Mouse (Mus musculus) intestine, embryonic 16.5 days (tissue): ENCODE data around the gene Hoxb7. TPM values are rescaled to one million over a fixed set of nuclear protein-coding genes. Genes with fewer than 3 reads are reported as not detected.
A peak's percentile ranks its signal among the peaks of the same experiment; 100 is the strongest.

Experiments
- ATAC-seq: fragments of 200-750 bp; cut with Nextera tagmentation; 2 replicates; pipeline ENCODE4 v1.8.0; 2017; ENCODE audit warnings: moderate TSS enrichment, moderate library complexity
- H3K27ac ChIP-seq: fragments of 300-500 bp; sonication (generic); 2 replicates; pipeline ENCODE4 v1.5.1; 2014; ENCODE audit warnings: mild to moderate bottlenecking, low read length
- H3K27me3 ChIP-seq: fragments of 300-500 bp; sonication (generic); replicated peaks from 2 replicates; pipeline ENCODE4 v1.6.1; 2014; ENCODE audit warnings: low read length, control low read depth, mixed read lengths; ENCODE audit not compliant: control insufficient read depth, insufficient read depth
- H3K36me3 ChIP-seq: fragments of 300-500 bp; sonication (generic); 2 replicates; pipeline ENCODE4 v1.6.1; 2014; ENCODE audit warnings: low read length, control low read depth; ENCODE audit not compliant: control insufficient read depth, insufficient read depth
- H3K4me1 ChIP-seq: fragments of 300-500 bp; sonication (generic); 2 replicates; pipeline ENCODE4 v1.6.1; 2014; ENCODE audit warnings: low read length, control low read depth, mixed read lengths; ENCODE audit not compliant: control insufficient read depth, insufficient read depth
- H3K4me2 ChIP-seq: fragments of 300-500 bp; sonication (generic); 2 replicates; pipeline ENCODE4 v1.6.1; 2014; ENCODE audit warnings: low read depth, low read length, control low read depth
- H3K4me3 ChIP-seq: fragments of 300-500 bp; sonication (generic); 2 replicates; pipeline ENCODE4 v1.5.1; 2014; ENCODE audit warnings: mild to moderate bottlenecking, low read length
- H3K9ac ChIP-seq: fragments of 300-500 bp; sonication (generic); 2 replicates; pipeline ENCODE4 v1.6.1; 2014; ENCODE audit warnings: low read depth, low read length
- H3K9me3 ChIP-seq: fragments of 300-500 bp; sonication (generic); 2 replicates; pipeline ENCODE4 v1.6.1; 2016; ENCODE audit warnings: low read length, control low read depth; ENCODE audit not compliant: control insufficient read depth
- WGBS: fragments of 180-500 bp; shearing (Covaris S2); extraction: QIAGEN DNeasy Blood & Tissue Kit; methylation state at CpG from one replicate; pipeline ENCODE4 v1.1.7; 2014; 5-methylcytosine and 5-hydroxymethylcytosine counted together
- polyA plus RNA-seq: library from polyadenylated mRNA; unstranded; fragments of >200 nt; fragmentation: Nextera tagmentation; extraction: Ambion mirVana; gene quantifications from 2 replicates; pipeline ENCODE4 v1.2.1, GENCODE M21; 2015

Gene Hoxb7
- polyA plus RNA-seq, 1 experiment from 2014 or later = 10.0 TPM

GRCm38 (mm10) chr11:96290705-96291355, 4.4 kb downstream of the Hoxb7 start:
- H3K9me3 ChIP-seq = no peaks in the 10 kb centered on the region
- H3K4me1 ChIP-seq = peaks cover 15% of the 10 kb centered on the region
- WGBS = 33% methylated on average over 17 of the region's 17 CpGs
- H3K36me3 ChIP-seq = no peaks in the 10 kb centered on the region
- H3K4me3 ChIP-seq = no peak overlapping the region
- no peak overlapping the region for H3K9ac ChIP-seq
- no peak overlapping the region for H3K4me2 ChIP-seq
- ATAC-seq = no peak
- peaks cover 37% of the 10 kb centered on the region for H3K27me3 ChIP-seq
- H3K27ac ChIP-seq = no peak overlapping the region; the same call in 1 of the 2 replicates

- Histone ChIP-seq H3K27ac (peak within 1 kb of the TSS; percentile 89), H3K4me2 (peak within 1 kb of the TSS; percentile 65), H3K4me3 (peak within 1 kb of the TSS; percentile 58), H3K4me1 (peaks cover 16% of the 10 kb centered on the region), H3K9me3 (no peaks in the 10 kb centered on the region), H3K36me3 (no peaks in the 10 kb centered on the region), H3K9ac (peak within 1 kb of the TSS; percentile 81), H3K27me3 (peaks cover 39% of the 10 kb centered on the region)
- peak; percentile 24; the same call in 1 of the 2 replicates for ATAC-seq
- WGBS = 9% methylated on average over 22 of the region's 22 CpGs
Observed at GRCm38 (mm10) chr11:96291681-96292564, 5.5 kb downstream of the Hoxb7 start, which contains the start of gene Hoxb6. Gene Hoxb6, plus strand, starts transcription at chr11:96292476.

- Histone ChIP-seq H3K9me3 (no peaks in the 10 kb centered on the region), H3K27me3 (peaks cover 42% of the 10 kb centered on the region), H3K4me2 (peak overlapping the region; percentile 65), H3K9ac (peak overlapping the region; percentile 81), H3K4me1 (peaks cover 19% of the 10 kb centered on the region), H3K36me3 (no peaks in the 10 kb centered on the region), H3K27ac (peak overlapping the region; percentile 74), H3K4me3 (peak overlapping the region; percentile 58)
- 10% methylated on average over 12 of the region's 12 CpGs for WGBS
- no peak for ATAC-seq
Observed at GRCm38 (mm10) chr11:96292565-96293301, 6.3 kb downstream of the Hoxb7 start.

- Histone ChIP-seq H3K9me3 (no peaks in the 10 kb centered on the region), H3K4me3 (peak overlapping the region; percentile 58), H3K27me3 (peaks cover 42% of the 10 kb centered on the region), H3K36me3 (no peaks in the 10 kb centered on the region), H3K4me2 (peak overlapping the region; percentile 65), H3K4me1 (peaks cover 20% of the 10 kb centered on the region), H3K9ac (peak overlapping the region; percentile 81), H3K27ac (peak overlapping the region; percentile 74)
- WGBS = 7% methylated on average over 22 of the region's 22 CpGs
- ATAC-seq = no peak
Observed at GRCm38 (mm10) chr11:96293302-96293921, 7.0 kb downstream of the Hoxb7 start.

GRCm38 (mm10) chr11:96294245-96295091, 8.0 kb downstream of the Hoxb7 start:
- WGBS = 2% methylated on average over 32 of the region's 32 CpGs
- Histone ChIP-seq H3K27me3 (peaks cover 46% of the 10 kb centered on the region), H3K36me3 (no peaks in the 10 kb centered on the region), H3K4me3 (peak overlapping the region; percentile 58), H3K27ac (no peak overlapping the region), H3K4me2 (peak overlapping the region; percentile 65), H3K4me1 (peaks cover 20% of the 10 kb centered on the region), H3K9me3 (no peaks in the 10 kb centered on the region), H3K9ac (peak overlapping the region; percentile 81)
- ATAC-seq = peak; percentile 43; the same call in 1 of the 2 replicates

GRCm38 (mm10) chr11:96295092-96295835, 8.8 kb downstream of the Hoxb7 start:
- H3K4me3 ChIP-seq = peak overlapping the region; percentile 58
- no peaks in the 10 kb centered on the region for H3K9me3 ChIP-seq
- no peak overlapping the region; the same call in 1 of the 2 replicates for H3K27ac ChIP-seq
- H3K4me1 ChIP-seq = peaks cover 20% of the 10 kb centered on the region
- H3K4me2 ChIP-seq = peak overlapping the region; percentile 65
- no peaks in the 10 kb centered on the region for H3K36me3 ChIP-seq
- H3K9ac ChIP-seq = peak overlapping the region; percentile 65
- 0 out of 2 replicates have a peak, but pooled peaks have one; percentile 14 for ATAC-seq
- peaks cover 49% of the 10 kb centered on the region for H3K27me3 ChIP-seq
- 2% methylated on average over 30 of the region's 30 CpGs for WGBS

- peaks cover 25% of the 10 kb centered on the region for H3K4me1 ChIP-seq
Observed at GRCm38 (mm10) chr11:96296997-96297396, 10.6 kb downstream of the Hoxb7 start.

GRCm38 (mm10) chr11:96297428-96297827, 11.0 kb downstream of the Hoxb7 start:
- Histone ChIP-seq H3K4me2 (no peak overlapping the region), H3K9ac (no peak overlapping the region), H3K36me3 (no peaks in the 10 kb centered on the region), H3K4me1 (peaks cover 25% of the 10 kb centered on the region), H3K27me3 (peaks cover 53% of the 10 kb centered on the region), H3K4me3 (no peak overlapping the region), H3K9me3 (no peaks in the 10 kb centered on the region), H3K27ac (no peak overlapping the region)
- ATAC-seq = no peak
- 43% methylated on average over 3 of the region's 3 CpGs for WGBS

More at GRCm38 (mm10) chr11:96296997-96297396, 10.6 kb downstream of the Hoxb7 start:
- ATAC-seq = no peak
- Histone ChIP-seq H3K27ac (no peak overlapping the region), H3K9ac (no peak overlapping the region), H3K36me3 (no peaks in the 10 kb centered on the region), H3K4me2 (no peak overlapping the region), H3K9me3 (no peaks in the 10 kb centered on the region), H3K4me3 (no peak overlapping the region), H3K27me3 (peaks cover 53% of the 10 kb centered on the region)
- 29% methylated on average over 2 of the region's 2 CpGs for WGBS
